Mouse (Mus musculus): Measurements from ENCODE around the gene Timm8a1. TPM values are rescaled to one million over a fixed set of nuclear protein-coding genes. Genes with fewer than 3 reads are reported as not detected.
"Not testable (repeated sequence)": the region's sequence is repeated elsewhere in the genome, so short reads cannot be mapped to it uniquely, and the experiment has no call there.

Timm8a1 gene
- polyA plus RNA-seq, 1 experiment = 4.0 TPM

DNA sequence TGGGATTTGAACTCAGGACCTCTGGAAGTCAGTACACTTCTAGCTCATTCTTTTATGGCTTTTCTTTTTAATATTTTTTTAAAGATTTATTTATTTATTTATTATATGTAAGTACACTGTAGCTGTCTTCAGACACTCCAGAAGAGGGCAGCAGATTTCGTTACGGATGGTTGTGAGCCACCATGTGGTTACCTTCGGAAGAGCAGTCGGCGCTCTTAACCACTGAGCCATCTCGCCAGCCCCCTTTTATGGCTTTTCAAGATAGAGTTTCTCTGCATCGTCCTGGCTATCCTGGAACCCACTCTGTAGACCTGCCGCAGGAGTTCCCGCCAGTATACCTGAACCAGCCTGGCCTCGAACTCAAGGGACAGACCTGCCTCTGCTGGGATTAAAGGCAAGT, 1.9 kb downstream of the Timm8a1 start:
- not testable (repeated sequence) for DNase-seq (ENCODE audit: low read depth, low spot score)
- WGBS = 66% methylated on average over 10 of the region's 10 CpGs

DNA sequence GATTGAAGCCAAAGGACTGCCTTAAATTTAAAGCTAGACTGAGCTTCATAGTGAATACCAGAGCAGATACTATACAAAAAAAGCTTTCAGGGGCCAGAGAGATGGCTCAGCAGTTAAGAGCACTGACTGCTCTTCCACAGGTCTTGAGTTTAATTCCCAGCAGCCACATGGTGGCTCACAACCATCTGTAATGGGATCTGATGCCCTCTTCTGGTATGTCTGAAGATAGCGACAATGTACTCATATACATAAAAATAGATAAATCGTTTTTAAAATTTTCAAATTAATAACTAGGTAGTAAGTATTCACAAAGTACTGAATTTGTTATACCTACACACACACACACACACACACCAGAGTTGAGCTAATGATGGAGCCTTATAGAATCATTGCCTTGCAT, 8.3 kb downstream of the Timm8a1 start:
- 80% methylated on average over 2 of the region's 2 CpGs for WGBS

DNA sequence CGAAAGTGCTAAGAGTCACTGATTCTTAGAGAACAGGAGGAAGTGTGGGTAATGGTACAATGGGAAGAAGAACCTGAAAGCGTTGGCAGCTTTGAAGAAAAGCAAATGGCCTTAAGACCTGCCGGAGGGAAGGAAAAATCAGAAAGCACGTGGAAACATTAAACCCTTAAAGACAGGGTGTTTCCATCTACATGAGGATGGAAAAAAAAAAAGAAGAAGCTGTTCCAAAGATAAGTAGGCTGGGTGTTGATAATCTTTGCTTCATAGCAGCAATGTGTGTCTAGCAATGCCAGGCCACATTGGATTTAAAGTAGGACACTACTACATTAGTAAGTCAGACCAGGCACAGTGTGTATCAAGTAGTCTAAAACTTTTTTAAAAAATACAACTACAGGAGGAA, 16.4 kb downstream of the Timm8a1 start:
- DNase-seq (ENCODE audit: low read depth, low spot score) = no peak
- 82% methylated on average over 4 of the region's 4 CpGs for WGBS

More for the DNA sequence above, 8.3 kb downstream of the Timm8a1 start:
- DNase-seq (ENCODE audit: low read depth, low spot score) = no peak

DNA sequence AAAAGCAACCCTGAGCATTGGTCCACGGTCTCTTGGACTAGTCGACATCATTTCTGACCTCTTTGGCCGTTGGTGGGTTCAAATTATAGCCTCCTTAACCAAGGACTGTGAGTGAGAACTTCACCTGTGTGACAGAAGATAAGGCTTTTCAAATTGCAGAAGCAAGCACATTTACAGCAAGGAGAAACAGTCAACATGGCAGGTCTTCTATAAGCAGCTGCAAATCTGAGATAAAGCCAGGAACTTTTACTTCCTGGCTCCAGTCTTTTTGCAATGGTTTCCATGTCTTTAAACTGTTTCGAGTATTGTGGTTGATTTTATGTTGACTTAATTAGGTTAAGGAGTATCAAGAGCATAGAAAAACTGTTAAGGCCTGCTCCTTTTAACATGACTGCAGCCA, 17.9 kb downstream of the Timm8a1 start:
- DNase-seq (ENCODE audit: low read depth, low spot score) = no peak
- WGBS = 74% methylated on average over 4 of the region's 4 CpGs

DNA sequence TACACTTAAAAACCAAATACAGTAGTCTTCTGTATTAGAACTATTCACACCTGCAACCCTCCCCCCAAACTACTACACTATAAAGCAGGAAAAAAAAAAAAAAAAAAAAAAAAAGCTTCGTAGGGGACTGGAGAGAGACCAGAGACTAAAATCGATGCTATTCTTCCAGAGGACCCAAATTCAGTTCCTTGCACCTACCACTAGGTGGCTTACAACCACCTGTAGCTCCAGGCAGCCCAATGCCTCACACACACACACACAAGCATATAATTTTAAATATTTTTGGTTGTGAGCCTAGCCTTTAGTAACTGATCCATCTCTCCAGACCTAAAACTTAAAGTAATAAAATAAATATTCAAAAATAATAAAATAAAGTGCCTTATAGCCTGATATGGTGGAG, 32.2 kb downstream of the Timm8a1 start:
- DNase-seq (ENCODE audit: low read depth, low spot score) = no peak

DNA sequence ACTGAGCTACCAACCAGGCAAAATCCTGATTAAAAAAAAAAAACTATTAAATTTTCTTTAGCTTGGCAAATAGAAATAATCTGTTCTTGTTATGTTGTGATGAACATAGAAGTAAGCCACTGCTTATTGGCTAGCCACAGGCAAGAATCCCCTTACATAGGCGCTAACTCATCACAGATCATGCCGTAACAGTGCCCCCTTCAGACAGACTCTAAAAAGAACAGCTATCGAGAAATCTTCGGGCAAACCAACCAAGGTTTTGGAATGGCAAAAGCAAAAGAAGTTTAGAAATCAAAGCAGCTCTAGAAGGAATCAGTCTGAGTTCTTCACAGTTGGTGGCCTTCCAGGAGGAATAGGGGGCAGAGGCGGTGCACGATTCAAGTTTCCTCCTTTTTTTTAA, 33.7 kb downstream of the Timm8a1 start:
- no peak for DNase-seq (ENCODE audit: low read depth, low spot score)
- WGBS = 69% methylated on average over 6 of the region's 6 CpGs

More for the DNA sequence above, 32.2 kb downstream of the Timm8a1 start:
- 13% methylated on average over 2 of the region's 2 CpGs for WGBS

DNA sequence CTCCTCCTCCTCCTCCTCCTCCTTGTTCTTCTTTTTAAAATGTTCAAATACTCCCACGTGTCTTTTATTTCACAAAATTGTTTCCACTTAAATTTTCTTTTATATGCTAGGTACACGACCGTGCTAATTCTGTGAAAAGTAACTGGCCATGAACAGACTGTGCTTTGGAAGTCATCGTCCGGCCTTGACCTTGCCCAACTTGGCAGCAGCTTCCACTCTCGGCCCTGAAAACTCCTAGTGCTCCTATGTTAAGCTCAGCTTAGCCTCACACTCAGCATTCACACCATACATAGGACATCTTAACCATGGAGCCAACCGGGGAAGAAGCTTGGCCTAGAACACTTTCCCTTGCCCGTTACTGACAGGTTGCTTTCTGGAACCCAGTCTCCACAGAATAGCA, 41.0 kb downstream of the Timm8a1 start:
- DNase-seq (ENCODE audit: low read depth, low spot score) = no peak
- 76% methylated on average over 8 of the region's 8 CpGs for WGBS

Other genes starting within 250 kb of the Timm8a1 start
- 0.52 and 0.86 TPM in 2 replicates for gene Tmem35a, start 246.6 kb downstream of the Timm8a1 start, polyA plus RNA-seq (2012; rRNA removed)
- 1.7 and 2.0 TPM in 2 replicates for gene Cenpi, start 233.8 kb downstream of the Timm8a1 start, polyA plus RNA-seq (2012; rRNA removed)
- 0.30 and 0.34 TPM in 2 replicates for gene Drp2, start 137.3 kb downstream of the Timm8a1 start, polyA plus RNA-seq (2012; rRNA removed)
- gene Taf7l, start 65.4 kb downstream of the Timm8a1 start, polyA plus RNA-seq (2012; rRNA removed) = not detected in 2 replicates
- gene Btk, start 41.7 kb upstream of the Timm8a1 start, polyA plus RNA-seq (2012; rRNA removed) = 2.0 and 2.1 TPM in 2 replicates
- 141 and 203 TPM in 2 replicates for gene Rpl36a, start 43.8 kb upstream of the Timm8a1 start, polyA plus RNA-seq (2012; rRNA removed)
- 3.9 and 4.1 TPM in 2 replicates for gene Gla, start 59.3 kb upstream of the Timm8a1 start, polyA plus RNA-seq (2012; rRNA removed)
- gene Hnrnph2, start 59.3 kb upstream of the Timm8a1 start, polyA plus RNA-seq (2012; rRNA removed) = 9.3 and 11.9 TPM in 2 replicates
- 0.11 and 0.23 TPM in 2 replicates for gene Armcx4, start 144.7 kb upstream of the Timm8a1 start, polyA plus RNA-seq (2012; rRNA removed)
- 0.77 and 1.4 TPM in 2 replicates for gene Armcx1, start 176.1 kb upstream of the Timm8a1 start, polyA plus RNA-seq (2012; rRNA removed)
- gene Armcx6, start 209.6 kb upstream of the Timm8a1 start, polyA plus RNA-seq (2012; rRNA removed) = 0.38 and 0.44 TPM in 2 replicates
- 2.9 and 3.0 TPM in 2 replicates for gene Armcx3, start 214.7 kb upstream of the Timm8a1 start, polyA plus RNA-seq (2012; rRNA removed)

All from large intestine, adult 2 months (tissue).